Mouse (Mus musculus): Measurements from ENCODE around the gene Ppard. TPM values are rescaled to one million over a fixed set of nuclear protein-coding genes. Genes with fewer than 3 reads are reported as not detected.
A peak's percentile ranks its signal among the peaks of the same experiment; 100 is the strongest.

Gene Ppard
- polyA plus RNA-seq, 1 experiment from 2014 or later: 1.2 TPM

- no peak overlapping the region for H3K9ac ChIP-seq (replicated peaks; ENCODE audit: low read length)
- H3K9me3 ChIP-seq (ENCODE audit: control insufficient read depth, low read length): no peaks in the 10 kb centered on the region
- H3K36me3 ChIP-seq (ENCODE audit: control insufficient read depth, insufficient read depth, low read length): peaks cover 27% of the 10 kb centered on the region
- ATAC-seq (ENCODE audit: low FRiP score, low TSS enrichment): no peak
- 39% methylated on average over 7 of the region's 7 CpGs for WGBS
- no peak overlapping the region for H3K4me2 ChIP-seq (ENCODE audit: low read length)
- H3K4me1 ChIP-seq (ENCODE audit: control insufficient read depth, insufficient read depth, low read length): peaks cover 15% of the 10 kb centered on the region
- DNase-seq: no peak
- no peaks in the 10 kb centered on the region for H3K27me3 ChIP-seq (ENCODE audit: control insufficient read depth, insufficient read depth, low read length)
- H3K27ac ChIP-seq (replicated peaks; ENCODE audit: low read depth, low read length): no peak overlapping the region
- no peak overlapping the region for H3K4me3 ChIP-seq (replicated peaks; ENCODE audit: low read depth, low read length)
Measured at GRCm38 (mm10) chr17:28331241-28332112, 99.0 kb downstream of the Ppard start.

GRCm38 (mm10) chr17:28332113-28332914 lies 99.8 kb downstream of the Ppard start:
- peaks cover 27% of the 10 kb centered on the region for H3K36me3 ChIP-seq (ENCODE audit: control insufficient read depth, insufficient read depth, low read length)
- no peak for DNase-seq
- no peak for ATAC-seq (ENCODE audit: low FRiP score, low TSS enrichment)
- no peaks in the 10 kb centered on the region for H3K27me3 ChIP-seq (ENCODE audit: control insufficient read depth, insufficient read depth, low read length)
- H3K9ac ChIP-seq (replicated peaks; ENCODE audit: low read length): no peak overlapping the region
- H3K4me3 ChIP-seq (replicated peaks; ENCODE audit: low read depth, low read length): no peak overlapping the region
- WGBS: 48% methylated on average over 13 of the region's 13 CpGs
- H3K4me2 ChIP-seq (ENCODE audit: low read length): no peak overlapping the region
- no peak overlapping the region for H3K27ac ChIP-seq (replicated peaks; ENCODE audit: low read depth, low read length)
- H3K9me3 ChIP-seq (ENCODE audit: control insufficient read depth, low read length): no peaks in the 10 kb centered on the region
- H3K4me1 ChIP-seq (ENCODE audit: control insufficient read depth, insufficient read depth, low read length): peaks cover 15% of the 10 kb centered on the region

- peaks cover 27% of the 10 kb centered on the region for H3K36me3 ChIP-seq (ENCODE audit: control insufficient read depth, insufficient read depth, low read length)
- H3K9ac ChIP-seq (replicated peaks; ENCODE audit: low read length): no peak overlapping the region
- H3K4me1 ChIP-seq (ENCODE audit: control insufficient read depth, insufficient read depth, low read length): peaks cover 9% of the 10 kb centered on the region
- H3K9me3 ChIP-seq (ENCODE audit: control insufficient read depth, low read length): no peaks in the 10 kb centered on the region
- ATAC-seq (ENCODE audit: low FRiP score, low TSS enrichment): no peak
- H3K27me3 ChIP-seq (ENCODE audit: control insufficient read depth, insufficient read depth, low read length): no peaks in the 10 kb centered on the region
- no peak for DNase-seq
- H3K27ac ChIP-seq (replicated peaks; ENCODE audit: low read depth, low read length): no peak overlapping the region
- no peak overlapping the region for H3K4me2 ChIP-seq (ENCODE audit: low read length)
- H3K4me3 ChIP-seq (replicated peaks; ENCODE audit: low read depth, low read length): no peak overlapping the region
- 63% methylated on average over 31 of the region's 31 CpGs for WGBS
Measured at GRCm38 (mm10) chr17:28332915-28333546, 100.5 kb downstream of the Ppard start.

- Histone ChIP-seq H3K27me3 (ENCODE audit: control insufficient read depth, insufficient read depth, low read length) (no peaks in the 10 kb centered on the region), H3K9me3 (ENCODE audit: control insufficient read depth, low read length) (no peaks in the 10 kb centered on the region), H3K4me2 (ENCODE audit: low read length) (no peak overlapping the region), H3K27ac (replicated peaks; ENCODE audit: low read depth, low read length) (no peak overlapping the region), H3K36me3 (ENCODE audit: control insufficient read depth, insufficient read depth, low read length) (peaks cover 20% of the 10 kb centered on the region), H3K9ac (replicated peaks; ENCODE audit: low read length) (no peak overlapping the region), H3K4me1 (ENCODE audit: control insufficient read depth, insufficient read depth, low read length) (no peaks in the 10 kb centered on the region), H3K4me3 (replicated peaks; ENCODE audit: low read depth, low read length) (no peak overlapping the region)
- ATAC-seq (ENCODE audit: low FRiP score, low TSS enrichment): no peak
- no peak for DNase-seq
- WGBS: 75% methylated on average over 10 of the region's 10 CpGs
Measured at GRCm38 (mm10) chr17:28335267-28335666, 102.8 kb downstream of the Ppard start.

- 93% methylated on average over 7 of the region's 7 CpGs for WGBS
- H3K9me3 ChIP-seq (ENCODE audit: control insufficient read depth, low read length): no peaks in the 10 kb centered on the region
- ATAC-seq (ENCODE audit: low FRiP score, low TSS enrichment) (no peak), DNase-seq (no peak)
- H3K27ac ChIP-seq (replicated peaks; ENCODE audit: low read depth, low read length): no peak overlapping the region
- no peak overlapping the region for H3K4me3 ChIP-seq (replicated peaks; ENCODE audit: low read depth, low read length)
- peaks cover 5% of the 10 kb centered on the region; the same call in 1 of the 2 replicates for H3K4me1 ChIP-seq (ENCODE audit: control insufficient read depth, insufficient read depth, low read length)
- peaks cover 2% of the 10 kb centered on the region; the same call in 1 of the 2 replicates for H3K36me3 ChIP-seq (ENCODE audit: control insufficient read depth, insufficient read depth, low read length)
- no peaks in the 10 kb centered on the region for H3K27me3 ChIP-seq (ENCODE audit: control insufficient read depth, insufficient read depth, low read length)
- no peak overlapping the region for H3K9ac ChIP-seq (replicated peaks; ENCODE audit: low read length)
- H3K4me2 ChIP-seq (ENCODE audit: low read length): no peak overlapping the region
Measured at GRCm38 (mm10) chr17:28337547-28337946, 105.0 kb downstream of the Ppard start.

- no peaks in the 10 kb centered on the region for H3K36me3 ChIP-seq (ENCODE audit: control insufficient read depth, insufficient read depth, low read length)
- peaks cover 8% of the 10 kb centered on the region; the same call in 1 of the 2 replicates for H3K4me1 ChIP-seq (ENCODE audit: control insufficient read depth, insufficient read depth, low read length)
- H3K4me3 ChIP-seq (replicated peaks; ENCODE audit: low read depth, low read length): no peak overlapping the region
- H3K27me3 ChIP-seq (ENCODE audit: control insufficient read depth, insufficient read depth, low read length): no peaks in the 10 kb centered on the region
- peak overlapping the region; percentile 49 for H3K4me2 ChIP-seq (ENCODE audit: low read length)
- H3K9me3 ChIP-seq (ENCODE audit: control insufficient read depth, low read length): no peaks in the 10 kb centered on the region
- H3K9ac ChIP-seq (replicated peaks; ENCODE audit: low read length): no peak overlapping the region
- H3K27ac ChIP-seq (replicated peaks; ENCODE audit: low read depth, low read length): no peak overlapping the region
- DNase-seq (no peak), ATAC-seq (ENCODE audit: low FRiP score, low TSS enrichment) (no peak)
- 87% methylated on average over 7 of the region's 7 CpGs for WGBS
Measured at GRCm38 (mm10) chr17:28340578-28340977, 108.1 kb downstream of the Ppard start.

GRCm38 (mm10) chr17:28341091-28341490 lies 108.6 kb downstream of the Ppard start:
- peak; percentile 70 for ATAC-seq (ENCODE audit: low FRiP score, low TSS enrichment)
- Histone ChIP-seq H3K9me3 (ENCODE audit: control insufficient read depth, low read length) (no peaks in the 10 kb centered on the region), H3K4me3 (replicated peaks; ENCODE audit: low read depth, low read length) (peak overlapping the region; percentile 24), H3K4me1 (ENCODE audit: control insufficient read depth, insufficient read depth, low read length) (peaks cover 10% of the 10 kb centered on the region; the same call in 1 of the 2 replicates), H3K27me3 (ENCODE audit: control insufficient read depth, insufficient read depth, low read length) (no peaks in the 10 kb centered on the region), H3K4me2 (ENCODE audit: low read length) (peak overlapping the region; percentile 49), H3K9ac (replicated peaks; ENCODE audit: low read length) (peak overlapping the region; percentile 42; the same call in 1 of the 2 replicates), H3K27ac (replicated peaks; ENCODE audit: low read depth, low read length) (no peak overlapping the region), H3K36me3 (ENCODE audit: control insufficient read depth, insufficient read depth, low read length) (no peaks in the 10 kb centered on the region)
- peak; percentile 84 for DNase-seq
- WGBS: 5% methylated on average over 26 of the region's 26 CpGs

GRCm38 (mm10) chr17:28344050-28344607 lies 111.6 kb downstream of the Ppard start:
- H3K4me2 ChIP-seq (ENCODE audit: low read length): no peak overlapping the region
- H3K27me3 ChIP-seq (ENCODE audit: control insufficient read depth, insufficient read depth, low read length): no peaks in the 10 kb centered on the region
- peaks cover 10% of the 10 kb centered on the region; the same call in 1 of the 2 replicates for H3K4me1 ChIP-seq (ENCODE audit: control insufficient read depth, insufficient read depth, low read length)

More at GRCm38 (mm10) chr17:28344050-28344607, 111.6 kb downstream of the Ppard start:
- no peak for ATAC-seq (ENCODE audit: low FRiP score, low TSS enrichment)
- Histone ChIP-seq H3K27ac (replicated peaks; ENCODE audit: low read depth, low read length) (no peak overlapping the region), H3K9ac (replicated peaks; ENCODE audit: low read length) (no peak overlapping the region), H3K4me3 (replicated peaks; ENCODE audit: low read depth, low read length) (no peak overlapping the region), H3K9me3 (ENCODE audit: control insufficient read depth, low read length) (no peaks in the 10 kb centered on the region), H3K36me3 (ENCODE audit: control insufficient read depth, insufficient read depth, low read length) (no peaks in the 10 kb centered on the region)
- 38% methylated on average over 4 of the region's 4 CpGs for WGBS
- no peak for DNase-seq
